Mouse (Mus musculus): ENCODE measurements around the gene Psenen. TPM values are rescaled to one million over a fixed set of nuclear protein-coding genes. Genes with fewer than 3 reads are reported as not detected.

Psenen gene
- total RNA-seq (2023) = 100 to 1,000 TPM; 117 to 126 TPM

GRCm38 (mm10) chr7:30563117-30563905, at the start of gene Psenen, which contains the start of the genes U2af1l4 and Gm49396:
Gene Psenen (minus strand): TSS chr7:30563627.
Gene U2af1l4 (plus strand): TSS chr7:30563301.
Gene Gm49396 (plus strand): TSS chr7:30563344.

GRCm38 (mm10) chr7:30612654-30613402, 49.4 kb upstream of the Psenen start, which contains the start of gene Upk1a:
Gene Upk1a (minus strand): TSS chr7:30612847.

GRCm38 (mm10) chr7:30598786-30599185, 35.4 kb upstream of the Psenen start, which contains the start of gene Zbtb32:
Gene Zbtb32 (minus strand): TSS chr7:30598909.

GRCm38 (mm10) chr7:30588676-30589434, 25.4 kb upstream of the Psenen start, which contains the start of gene Kmt2b:
Gene Kmt2b (minus strand): TSS chr7:30588726.

GRCm38 (mm10) chr7:30564970-30565571, 1.6 kb upstream of the Psenen start, which contains the start of gene Igflr1:
Gene Igflr1 (plus strand): TSS chr7:30565427.

GRCm38 (mm10) chr7:30559443-30559954, 3.9 kb downstream of the Psenen start, which contains the start of gene Lin37:
Gene Lin37 (minus strand): TSS chr7:30559838.

GRCm38 (mm10) chr7:30552102-30553020, 11.1 kb downstream of the Psenen start, which contains the start of the genes Hspb6 and Proser3:
Gene Hspb6 (plus strand): TSS chr7:30552178.
Gene Proser3 (minus strand): TSS chr7:30552299.

GRCm38 (mm10) chr7:30534633-30535577, 28.5 kb downstream of the Psenen start, which contains the start of gene Arhgap33:
Gene Arhgap33 (minus strand): TSS chr7:30535060.

Other genes with a start within 250 kb of the Psenen start
- under 1 TPM in 1 of 2 experiments, not detected in 1; 0.77 TPM for gene Syne4, start 248.8 kb downstream of the Psenen start, total RNA-seq (2023)
- gene E130208F15Rik, start 241.9 kb downstream of the Psenen start, total RNA-seq (2023) = under 1 TPM; 0.31 to 0.33 TPM
- 1 to 10 TPM; 2.0 to 3.4 TPM for gene Sdhaf1, start 239.7 kb downstream of the Psenen start, total RNA-seq (2023)
- not detected for gene Lrfn3, start 200.9 kb downstream of the Psenen start, total RNA-seq (2023)
- gene Tyrobp, start 149.9 kb downstream of the Psenen start, total RNA-seq (2023) = 1,000 to 10,000 TPM; 1,969 to 2,032 TPM
- gene Hcst, start 143.8 kb downstream of the Psenen start, total RNA-seq (2023) = 100 to 1,000 TPM; 116 to 124 TPM
- 10 to 100 TPM; 61.7 to 67.0 TPM for gene Nfkbid, start 141.9 kb downstream of the Psenen start, total RNA-seq (2023)
- gene Aplp1, start 118.1 kb downstream of the Psenen start, total RNA-seq (2023) = under 1 TPM in 1 of 2 experiments, not detected in 1; 0.35 TPM
- not detected for gene Kirrel2, start 105.9 kb downstream of the Psenen start, total RNA-seq (2023)
- gene Nphs1, start 105.3 kb downstream of the Psenen start, total RNA-seq (2023) = not detected
- gene Prodh2, start 70.0 kb downstream of the Psenen start, total RNA-seq (2023) = not detected
- gene Arhgap33, start 28.6 kb downstream of the Psenen start, total RNA-seq (2023) = 10 to 100 TPM; 17.6 to 19.1 TPM
- 1 to 10 TPM; 5.0 to 5.5 TPM for gene Hspb6, start 11.4 kb downstream of the Psenen start, total RNA-seq (2023)
- 1 to 10 TPM; 4.4 to 5.1 TPM for gene Proser3, start 11.3 kb downstream of the Psenen start, total RNA-seq (2023)
- gene Lin37, start 3.8 kb downstream of the Psenen start, total RNA-seq (2023) = 10 to 100 TPM; 24.1 to 36.0 TPM
- 10 to 100 TPM; 36.6 to 41.9 TPM for gene U2af1l4, start 326 bp downstream of the Psenen start, total RNA-seq (2023)
- gene Gm49396, start 283 bp downstream of the Psenen start, total RNA-seq (2023) = 1 to 10 TPM; 4.6 to 5.6 TPM
- gene Igflr1, start 1.8 kb upstream of the Psenen start, total RNA-seq (2023) = 1 to 10 TPM; 2.3 to 4.4 TPM
- 10 to 100 TPM; 51.8 to 52.4 TPM for gene Kmt2b, start 25.1 kb upstream of the Psenen start, total RNA-seq (2023)
- under 1 TPM in 1 of 2 experiments, not detected in 1; 0.44 TPM for gene Zbtb32, start 35.3 kb upstream of the Psenen start, total RNA-seq (2023)
- gene Upk1a, start 49.2 kb upstream of the Psenen start, total RNA-seq (2023) = under 1 TPM in 1 of 2 experiments, not detected in 1; 0.29 TPM
- 100 to 1,000 TPM; 236 to 278 TPM for gene Cox6b1, start 62.5 kb upstream of the Psenen start, total RNA-seq (2023)
- not detected for gene Etv2, start 72.2 kb upstream of the Psenen start, total RNA-seq (2023)
- 10 to 100 TPM; 73.6 to 73.7 TPM for gene Rbm42, start 86.7 kb upstream of the Psenen start, total RNA-seq (2023)
- gene Haus5, start 101.4 kb upstream of the Psenen start, total RNA-seq (2023) = 10 to 100 TPM; 19.2 to 25.8 TPM
- not detected for gene Pmis2, start 108.0 kb upstream of the Psenen start, total RNA-seq (2023)
- gene 2200002J24Rik, start 135.3 kb upstream of the Psenen start, total RNA-seq (2023) = not detected
- gene Atp4a, start 148.6 kb upstream of the Psenen start, total RNA-seq (2023) = under 1 TPM in 1 of 2 experiments, not detected in 1; 0.99 TPM
- gene Tmem147, start 165.9 kb upstream of the Psenen start, total RNA-seq (2023) = 10 to 100 TPM; 35.2 to 35.7 TPM
- gene Gapdhs, start 180.1 kb upstream of the Psenen start, total RNA-seq (2023) = not detected
- 1 to 10 TPM; 1.3 to 2.7 TPM for gene Sbsn, start 187.8 kb upstream of the Psenen start, total RNA-seq (2023)
- 1 to 10 TPM; 2.8 to 4.5 TPM for gene Dmkn, start 200.1 kb upstream of the Psenen start, total RNA-seq (2023)
- gene Krtdap, start 224.3 kb upstream of the Psenen start, total RNA-seq (2023) = not detected

Measured in neutrophil, adult 83 days (primary cell).